Mouse (Mus musculus): Measurements from ENCODE around the gene Snrnp70. TPM values are rescaled to one million over a fixed set of nuclear protein-coding genes. Genes with fewer than 3 reads are reported as not detected.
"Not testable (repeated sequence)": the region's sequence is repeated elsewhere in the genome, so short reads cannot be mapped to it uniquely, and the experiment has no call there.

Snrnp70 gene
- total RNA-seq, 2 experiments from 2014 or later, result 273 to 486 TPM

DNA sequence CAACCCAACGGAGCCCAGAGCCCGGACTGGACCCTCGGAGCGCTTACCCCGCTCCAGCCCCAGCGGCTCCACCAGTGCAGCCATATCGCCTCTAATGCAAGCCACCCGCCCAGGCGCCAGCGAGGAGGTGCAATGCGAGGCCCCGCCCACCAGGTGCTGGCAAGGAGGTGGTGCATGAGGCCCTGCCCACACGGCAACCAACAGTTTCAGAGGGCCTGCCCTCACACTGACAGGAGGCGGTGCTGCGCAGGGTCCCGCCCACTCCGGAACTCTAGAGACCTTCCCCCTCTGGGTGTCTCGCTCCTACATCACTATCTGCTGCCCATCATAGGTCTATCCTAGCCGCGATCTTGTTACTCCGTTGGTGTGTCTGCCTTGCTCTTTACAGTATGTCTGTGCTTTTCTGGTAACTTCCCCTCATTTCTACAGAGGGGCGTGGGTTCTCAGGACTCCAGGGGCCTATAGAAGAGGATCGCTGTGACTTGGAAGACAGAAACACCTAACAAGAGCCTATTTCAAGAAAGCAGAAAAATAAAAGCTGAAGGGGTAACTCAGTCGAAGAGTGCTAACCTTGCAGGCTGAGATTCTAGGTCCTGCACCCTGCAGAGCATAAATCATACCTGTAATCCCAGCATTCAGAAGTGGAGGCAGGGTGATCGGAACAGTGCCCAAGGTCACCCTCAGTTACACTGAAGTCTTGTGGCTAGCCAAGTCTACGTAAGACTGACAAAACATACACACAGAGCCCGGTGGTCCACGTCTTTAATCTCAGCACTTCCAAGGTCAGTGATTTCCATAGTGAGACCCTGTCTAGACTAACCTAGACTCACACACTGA is 24.8 kb downstream of the Snrnp70 start, which contains the start of gene Lin7b:
Gene Lin7b, minus strand, starts transcription at position 109 of the 837 bp plus-strand sequence.
- DNase-seq (ENCODE audit: low spot score in 2 of 2), result peak; percentile 92 to 93
- intact Hi-C loops (cut with DNase I), result no loop called here

DNA sequence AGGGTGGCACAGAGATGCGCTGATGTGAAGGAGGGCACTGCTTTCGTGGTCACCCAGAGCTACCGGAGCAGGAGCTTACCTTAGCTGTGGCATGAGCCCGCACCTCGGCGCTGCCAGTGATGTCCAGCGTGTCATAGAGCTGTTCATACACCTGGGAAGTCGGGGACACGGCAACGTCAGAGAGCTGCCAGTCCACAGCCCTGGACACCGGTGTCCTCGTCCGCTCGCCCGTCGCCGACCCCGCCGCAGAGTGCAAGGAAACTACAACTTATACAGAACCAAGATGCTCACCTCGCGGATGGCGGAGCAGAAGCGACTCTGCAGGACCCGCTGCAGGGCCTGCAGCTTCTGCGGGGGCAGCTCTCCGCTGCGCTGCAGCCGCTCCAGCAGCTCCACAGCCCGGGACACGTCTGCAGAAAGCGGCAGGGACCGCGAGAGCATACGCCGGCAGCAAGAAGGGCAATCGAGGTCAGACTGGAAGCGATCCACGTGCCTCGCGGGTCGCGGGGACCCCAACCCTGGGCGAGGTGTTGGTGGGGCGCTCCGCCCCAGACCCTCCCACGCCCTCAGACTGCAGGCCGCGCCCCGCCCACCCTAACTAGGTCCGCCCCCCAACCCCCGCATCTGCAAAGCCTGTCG is 25.6 kb downstream of the Snrnp70 start:
- no peak for DNase-seq (ENCODE audit: low spot score in 2 of 2)
- intact Hi-C loops (cut with DNase I), result no loop called here

DNA sequence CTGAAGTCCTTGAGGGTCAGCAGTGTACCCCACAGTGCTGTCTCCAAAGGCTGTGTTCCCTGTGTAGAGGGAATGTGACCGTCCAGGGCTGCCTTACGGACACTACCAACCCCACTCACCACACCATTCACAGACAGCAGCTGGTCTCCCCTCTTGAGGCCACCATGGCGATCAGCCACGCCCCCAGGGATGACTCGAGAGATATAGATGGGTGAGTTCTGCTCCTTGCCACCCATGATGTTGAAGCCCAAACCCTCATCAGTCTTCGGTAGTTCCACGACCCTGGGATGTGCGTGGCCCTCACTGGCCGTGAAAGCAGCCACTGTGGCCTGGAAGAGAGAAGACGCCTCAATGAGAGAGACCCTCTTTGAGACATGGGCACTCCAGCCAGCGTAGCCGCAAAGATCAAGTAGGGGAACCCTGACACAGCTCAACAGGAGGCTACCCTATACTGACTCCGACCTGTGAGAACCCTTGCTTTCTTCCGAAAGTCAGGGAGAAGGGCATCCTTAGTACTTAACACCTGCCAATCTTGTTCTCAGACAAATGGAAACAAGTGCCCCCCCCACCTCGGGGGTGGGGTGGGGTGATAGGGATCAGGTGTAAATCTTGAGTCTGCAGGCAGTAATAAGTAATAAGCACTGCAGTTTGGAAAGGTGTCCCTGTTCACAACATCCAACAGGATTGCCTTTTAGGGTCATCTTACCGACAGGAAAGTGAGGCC is 26.4 kb downstream of the Snrnp70 start:
- DNase-seq (ENCODE audit: low spot score in 2 of 2), result no peak
- intact Hi-C loops (cut with DNase I), result no loop called here

DNA sequence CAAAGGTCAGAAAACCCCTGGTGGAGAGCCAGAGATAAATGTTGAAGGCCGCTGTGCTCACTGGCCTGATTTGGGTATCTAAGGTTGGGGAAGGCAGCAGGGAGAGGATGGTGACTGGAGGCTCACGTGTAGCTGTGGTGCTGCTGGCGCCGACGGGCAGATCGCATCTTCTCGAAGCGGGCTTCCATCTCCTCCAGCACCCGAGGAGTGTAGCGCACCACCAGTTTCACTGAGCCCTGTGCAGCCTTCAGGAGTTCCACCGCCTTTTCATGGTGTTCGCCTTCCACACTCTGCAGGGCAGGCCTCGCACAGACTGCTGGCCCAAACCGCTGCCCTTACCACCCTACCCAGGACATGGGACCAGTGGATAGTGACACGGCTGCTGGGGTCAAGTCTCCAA is 27.4 kb downstream of the Snrnp70 start:
- DNase-seq (ENCODE audit: low spot score in 2 of 2), result peak; percentile 45 to 52
- intact Hi-C loops (cut with DNase I), result no loop called here

- DNase-seq (ENCODE audit: low spot score in 2 of 2), result peak; percentile 99
- intact Hi-C loops (cut with DNase I), result no loop called here
Measured at GRCm38 (mm10) chr7:45367020-45367880, 28.3 kb downstream of the Snrnp70 start.

GRCm38 (mm10) chr7:45366652-45367019 is 28.9 kb downstream of the Snrnp70 start, which contains the start of gene Ppfia3:
Ppfia3 (minus strand) TSS chr7:45367019.
- no peak for DNase-seq (ENCODE audit: low spot score in 2 of 2)
- intact Hi-C loops (cut with DNase I), result no loop called here

DNA sequence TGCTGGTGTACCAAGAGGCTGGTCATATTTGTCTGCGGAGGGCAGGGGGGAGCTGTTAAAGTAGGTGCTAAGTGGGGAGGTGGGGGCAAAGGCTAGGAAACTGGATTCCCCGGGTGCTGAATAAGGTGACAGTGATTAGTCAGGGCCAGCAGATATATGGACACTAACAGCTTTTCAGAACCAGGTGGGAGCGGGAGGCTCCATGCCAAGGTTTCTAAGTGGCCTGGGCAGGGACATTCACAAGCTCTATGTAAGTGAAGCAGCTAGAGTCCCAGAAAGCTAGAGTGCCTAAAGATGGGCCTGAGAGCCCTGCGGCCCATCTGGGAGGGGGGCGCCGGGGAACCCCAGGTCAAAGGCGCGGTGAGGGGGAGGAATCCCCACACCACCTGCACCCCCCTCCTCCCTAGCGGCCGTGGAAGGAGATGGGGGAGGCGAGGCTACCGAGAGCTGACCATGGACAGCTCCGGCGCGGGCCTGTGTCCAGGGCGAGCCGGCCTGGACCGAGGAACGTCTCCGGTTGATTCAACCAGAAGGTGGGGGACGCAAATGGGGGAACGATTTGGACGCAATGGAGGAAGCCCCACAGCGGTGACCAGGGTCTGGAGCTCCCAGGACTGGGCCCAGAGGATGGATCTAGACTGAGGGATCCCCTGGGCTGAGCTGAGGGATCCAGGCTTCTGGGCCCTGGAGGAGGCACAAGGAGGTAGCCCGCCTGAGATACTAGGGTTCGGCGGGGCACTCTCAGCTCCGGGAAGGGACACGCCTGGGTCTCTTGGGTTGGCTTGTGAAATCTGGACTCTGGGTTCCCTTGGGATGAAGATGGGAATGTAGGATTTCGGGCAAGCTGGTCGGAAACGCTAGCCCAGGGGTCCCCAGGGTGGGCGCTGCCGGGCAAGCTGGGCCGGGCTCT is 29.5 kb downstream of the Snrnp70 start:
- intact Hi-C loops (cut with DNase I), result no loop called here

GRCm38 (mm10) chr7:45363983-45364382 is 31.6 kb downstream of the Snrnp70 start:
- intact Hi-C loops (cut with DNase I), result no loop called here
- DNase-seq (ENCODE audit: low spot score in 2 of 2), result no peak

More for the DNA sequence above, 29.5 kb downstream of the Snrnp70 start:
- DNase-seq (ENCODE audit: low spot score in 2 of 2), result peak in 1 of 2 experiments; percentile 38

DNA sequence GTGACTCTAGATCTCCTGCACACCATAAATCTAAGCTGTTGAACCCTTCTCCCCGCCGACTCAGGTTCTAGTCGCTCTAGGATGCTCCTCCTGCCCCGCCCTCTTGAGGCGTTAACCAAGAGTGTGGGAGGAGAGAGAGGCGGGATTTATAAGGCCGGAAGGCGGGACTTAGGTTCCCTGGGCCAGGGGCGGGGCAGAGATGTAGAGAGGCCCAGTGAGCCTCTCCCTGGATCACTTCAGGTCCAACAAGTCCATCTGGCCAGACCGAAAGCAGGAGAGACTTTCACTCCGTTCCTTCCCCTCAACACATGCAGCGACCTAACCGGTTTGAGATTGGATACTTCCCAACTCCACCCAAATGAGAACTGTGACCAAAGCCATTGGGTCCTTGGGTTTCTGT is 32.7 kb downstream of the Snrnp70 start:
- peak in 1 of 2 experiments; percentile 34 for DNase-seq (ENCODE audit: low spot score in 2 of 2)
- intact Hi-C loops (cut with DNase I), result no loop called here

GRCm38 (mm10) chr7:45361243-45361804 is 34.2 kb downstream of the Snrnp70 start:
- intact Hi-C loops (cut with DNase I), result no loop called here
- DNase-seq (ENCODE audit: low spot score in 2 of 2), result peak; percentile 83 to 86

GRCm38 (mm10) chr7:45360404-45361125 is 35.0 kb downstream of the Snrnp70 start:
- peak in 1 of 2 experiments; percentile 34 for DNase-seq (ENCODE audit: low spot score in 2 of 2)
- intact Hi-C loops (cut with DNase I), result no loop called here

DNA sequence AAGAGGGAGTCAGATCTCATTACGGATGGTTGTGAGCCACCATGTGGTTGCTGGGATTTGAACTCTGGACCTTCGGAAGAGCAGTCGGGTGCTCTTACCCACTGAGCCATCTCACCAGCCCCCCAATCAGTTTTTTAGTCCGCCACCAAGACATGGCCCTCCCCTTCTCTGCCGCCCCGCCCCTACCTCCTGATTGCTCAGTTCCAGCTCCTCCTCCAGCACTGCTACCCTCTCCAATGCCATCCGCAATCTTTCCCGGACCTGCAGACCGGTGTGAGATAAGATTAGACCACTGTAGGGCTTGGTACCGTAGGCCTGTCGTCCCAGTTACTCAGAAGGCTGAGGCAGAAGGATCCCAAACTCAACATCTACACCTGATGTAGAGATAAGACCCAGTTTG is 36.5 kb downstream of the Snrnp70 start:
- intact Hi-C loops (cut with DNase I); DNase-seq (ENCODE audit: low spot score in 2 of 2): not testable (repeated sequence)

GRCm38 (mm10) chr7:45356087-45356486 is 39.5 kb downstream of the Snrnp70 start:
- intact Hi-C loops (cut with DNase I), result no loop called here
- DNase-seq (ENCODE audit: low spot score in 2 of 2), result no peak

- no peak for DNase-seq (ENCODE audit: low spot score in 2 of 2)
Measured at GRCm38 (mm10) chr7:45355318-45356020, 40.1 kb downstream of the Snrnp70 start.

GRCm38 (mm10) chr7:45353041-45353440 is 42.5 kb downstream of the Snrnp70 start:
- DNase-seq (ENCODE audit: low spot score in 2 of 2), result no peak
- intact Hi-C loops (cut with DNase I), result no loop called here

More at GRCm38 (mm10) chr7:45355318-45356020, 40.1 kb downstream of the Snrnp70 start:
- intact Hi-C loops (cut with DNase I), result no loop called here

- intact Hi-C loops (cut with DNase I), result no loop called here
- DNase-seq (ENCODE audit: low spot score in 2 of 2), result peak in 1 of 2 experiments; percentile 39
Measured at GRCm38 (mm10) chr7:45346905-45347304, 48.6 kb downstream of the Snrnp70 start.

- DNase-seq (ENCODE audit: low spot score in 2 of 2), result no peak
- intact Hi-C loops (cut with DNase I), result loop anchor here (5.0 kb wide), 1 partner anchor 36 kb away; no protein-coding TSS in a partner anchor
Measured at GRCm38 (mm10) chr7:45343543-45343942, 52.0 kb downstream of the Snrnp70 start.

Measured in left cerebral cortex, postnatal 36 days (tissue).